Mouse (Mus musculus): ENCODE results near the gene Il27ra. TPM values are rescaled to one million over a fixed set of nuclear protein-coding genes. Genes with fewer than 3 reads are reported as not detected.

Il27ra gene
- total RNA-seq, 1 experiment from 2014 or later = 8.4 TPM

Other genes starting within 250 kb of the Il27ra start
- 0.53 to 4.7 TPM (median 1.5 TPM) in 3 replicates for gene Adgrl1, start 142.5 kb downstream of the Il27ra start, total RNA-seq (2017)
- 0.10 to 0.58 TPM in 2 of 3 replicates, not detected in the other for gene Gm10644, start 87.4 kb downstream of the Il27ra start, total RNA-seq (2017)
- 3.5 to 4.9 TPM (median 3.6 TPM) in 3 replicates for gene Asf1b, start 87.1 kb downstream of the Il27ra start, total RNA-seq (2017)
- gene Prkaca, start 69.6 kb downstream of the Il27ra start, total RNA-seq (2017) = 14.5 to 24.5 TPM (median 18.8 TPM) in 3 replicates
- gene Samd1, start 44.9 kb downstream of the Il27ra start, total RNA-seq (2017) = 26.3 to 44.6 TPM (median 35.4 TPM) in 3 replicates
- not detected in 3 replicates for gene 1700067K01Rik, start 41.1 kb downstream of the Il27ra start, total RNA-seq (2017)
- not detected in 3 replicates for gene 2210011C24Rik, start 30.4 kb downstream of the Il27ra start, total RNA-seq (2017)
- 0.19 to 0.95 TPM in 2 of 3 replicates, not detected in the other for gene Palm3, start 21.1 kb downstream of the Il27ra start, total RNA-seq (2017)
- gene Rln3, start 2.4 kb upstream of the Il27ra start, total RNA-seq (2017) = not detected in 3 replicates
- 2.4 to 3.7 TPM (median 2.6 TPM) in 3 replicates for gene Gm10643, start 22.5 kb upstream of the Il27ra start, total RNA-seq (2017)
- gene Rfx1, start 24.2 kb upstream of the Il27ra start, total RNA-seq (2017) = 8.4 to 15.4 TPM (median 10.1 TPM) in 3 replicates
- 19.0 to 27.3 TPM (median 24.0 TPM) in 3 replicates for gene Dcaf15, start 62.2 kb upstream of the Il27ra start, total RNA-seq (2017)
- 0.11 to 0.87 TPM (median 0.57 TPM) in 3 replicates for gene Podnl1, start 83.4 kb upstream of the Il27ra start, total RNA-seq (2017)
- gene Cc2d1a, start 105.3 kb upstream of the Il27ra start, total RNA-seq (2017) = 8.7 to 18.5 TPM (median 16.1 TPM) in 3 replicates
- 1.8 to 2.1 TPM in 2 of 3 replicates, not detected in the other for gene 4930432K21Rik, start 105.4 kb upstream of the Il27ra start, total RNA-seq (2017)
- gene Nanos3, start 142.6 kb upstream of the Il27ra start, total RNA-seq (2017) = not detected in 3 replicates
- 11.8 to 12.1 TPM (median 11.9 TPM) in 3 replicates for gene Zswim4, start 194.5 kb upstream of the Il27ra start, total RNA-seq (2017)
- 106 to 180 TPM (median 151 TPM) in 3 replicates for gene D8Ertd738e, start 207.1 kb upstream of the Il27ra start, total RNA-seq (2017)
- 7.0 to 21.9 TPM (median 15.6 TPM) in 3 replicates for gene Mri1, start 214.7 kb upstream of the Il27ra start, total RNA-seq (2017)
- 6.4 to 27.2 TPM (median 23.9 TPM) in 3 replicates for gene Ccdc130, start 227.8 kb upstream of the Il27ra start, total RNA-seq (2017)